Mouse (Mus musculus) midbrain, embryonic 13.5 days (tissue): ENCODE results near the gene Sppl2b. TPM values are rescaled to one million over a fixed set of nuclear protein-coding genes. Genes with fewer than 3 reads are reported as not detected.

Experiments used
- ATAC-seq: fragments of 200-750 bp; cut with Nextera tagmentation; 2 replicates; pipeline ENCODE4 v1.8.0; 2017; ENCODE audit warnings: mild to moderate bottlenecking, moderate TSS enrichment, moderate library complexity
- H3K27ac ChIP-seq: fragments of 300-500 bp; sonication (generic); 2 replicates; pipeline ENCODE4 v1.5.1; 2015; ENCODE audit warnings: inconsistent platforms, mild to moderate bottlenecking, moderate library complexity
- H3K27me3 ChIP-seq: fragments of 300-500 bp; sonication (generic); 2 replicates; pipeline ENCODE4 v1.6.1; 2015; ENCODE audit warnings: mild to moderate bottlenecking, inconsistent platforms
- H3K36me3 ChIP-seq: fragments of 300-500 bp; sonication (generic); 2 replicates; pipeline ENCODE4 v1.6.1; 2015; ENCODE audit warnings: mild to moderate bottlenecking, inconsistent platforms
- H3K4me1 ChIP-seq: fragments of 300-500 bp; sonication (generic); replicated peaks from 2 replicates; pipeline ENCODE4 v1.6.1; 2015; ENCODE audit warnings: inconsistent platforms
- H3K4me2 ChIP-seq: fragments of 300-500 bp; sonication (generic); replicated peaks from 2 replicates; pipeline ENCODE4 v1.6.1; 2015; ENCODE audit warnings: moderate library complexity, mild to moderate bottlenecking, inconsistent platforms
- H3K4me3 ChIP-seq: fragments of 300-500 bp; sonication (generic); replicated peaks from 2 replicates; pipeline ENCODE4 v1.5.1; 2015; ENCODE audit warnings: mild to moderate bottlenecking, inconsistent platforms
- H3K9ac ChIP-seq: fragments of 300-500 bp; sonication (generic); replicated peaks from 2 replicates; pipeline ENCODE4 v1.6.1; 2015; ENCODE audit warnings: mild to moderate bottlenecking, inconsistent platforms
- H3K9me3 ChIP-seq: fragments of 300-500 bp; sonication (generic); 2 replicates; pipeline ENCODE4 v1.6.1; 2016; ENCODE audit warnings: mild to moderate bottlenecking, inconsistent platforms
- WGBS: fragments of 180-500 bp; shearing (Covaris S2); methylation state at CpG from one replicate; pipeline ENCODE4 v1.1.7; 2015; 5-methylcytosine and 5-hydroxymethylcytosine counted together
- polyA plus RNA-seq: library from polyadenylated mRNA; unstranded; fragments of >200 nt; fragmentation: Nextera tagmentation; extraction: Ambion mirVana; gene quantifications from 2 replicates; pipeline ENCODE4 v1.2.1, GENCODE M21; 2015

The Sppl2b gene
- polyA plus RNA-seq, 1 experiment from 2014 or later, result 61.1 TPM

DNA sequence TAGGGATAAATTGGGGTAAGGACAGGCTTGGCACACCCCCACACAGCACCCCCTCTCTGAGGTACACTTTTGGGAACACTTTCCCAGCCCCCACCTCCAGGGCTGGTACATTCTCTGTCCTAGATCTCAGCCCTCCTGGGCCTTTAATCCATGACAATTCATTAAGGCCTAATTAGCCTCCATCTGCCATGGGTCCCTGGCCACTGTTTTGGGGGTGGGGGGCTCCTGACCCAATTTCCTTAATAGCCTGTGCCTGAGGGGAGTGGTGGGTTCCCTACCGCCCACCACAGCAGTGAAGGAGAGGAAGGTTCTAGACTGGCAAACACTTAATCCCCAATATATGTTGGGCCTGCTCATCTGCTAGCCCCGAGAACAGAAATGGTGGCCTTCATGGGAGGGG, 13.4 kb upstream of the Sppl2b start:
- H3K36me3 ChIP-seq, result no peaks in the 10 kb centered on the region
- no peak overlapping the region for H3K9ac ChIP-seq
- H3K27ac ChIP-seq, result no peak overlapping the region
- H3K4me3 ChIP-seq, result no peak overlapping the region
- H3K9me3 ChIP-seq, result no peaks in the 10 kb centered on the region
- H3K27me3 ChIP-seq, result peaks cover 57% of the 10 kb centered on the region
- WGBS, result 88% methylated on average over 2 of the region's 2 CpGs
- no peak overlapping the region for H3K4me2 ChIP-seq
- H3K4me1 ChIP-seq, result peaks cover 21% of the 10 kb centered on the region
- no peak for ATAC-seq

DNA sequence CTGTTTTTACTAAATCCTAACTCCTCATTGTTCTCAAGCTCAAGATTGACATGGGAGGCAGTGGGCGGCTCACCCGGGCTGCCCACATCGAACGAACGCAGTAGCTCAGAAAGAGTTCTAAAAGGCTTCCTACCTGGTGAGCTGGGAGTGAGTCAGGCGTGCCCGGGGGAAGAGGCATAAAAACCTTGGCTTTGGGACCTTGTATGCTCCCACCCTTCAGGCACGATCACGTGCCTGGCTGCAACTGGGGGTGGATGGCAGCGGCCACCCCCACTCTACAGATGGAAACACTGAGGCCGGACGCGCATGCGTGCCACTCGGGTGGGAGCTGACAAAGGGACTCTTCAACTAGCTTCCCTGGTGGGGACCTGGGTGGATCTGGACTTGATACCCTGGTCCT, 12.7 kb upstream of the Sppl2b start:
- peaks cover 53% of the 10 kb centered on the region for H3K27me3 ChIP-seq
- ATAC-seq, result no peak

DNA sequence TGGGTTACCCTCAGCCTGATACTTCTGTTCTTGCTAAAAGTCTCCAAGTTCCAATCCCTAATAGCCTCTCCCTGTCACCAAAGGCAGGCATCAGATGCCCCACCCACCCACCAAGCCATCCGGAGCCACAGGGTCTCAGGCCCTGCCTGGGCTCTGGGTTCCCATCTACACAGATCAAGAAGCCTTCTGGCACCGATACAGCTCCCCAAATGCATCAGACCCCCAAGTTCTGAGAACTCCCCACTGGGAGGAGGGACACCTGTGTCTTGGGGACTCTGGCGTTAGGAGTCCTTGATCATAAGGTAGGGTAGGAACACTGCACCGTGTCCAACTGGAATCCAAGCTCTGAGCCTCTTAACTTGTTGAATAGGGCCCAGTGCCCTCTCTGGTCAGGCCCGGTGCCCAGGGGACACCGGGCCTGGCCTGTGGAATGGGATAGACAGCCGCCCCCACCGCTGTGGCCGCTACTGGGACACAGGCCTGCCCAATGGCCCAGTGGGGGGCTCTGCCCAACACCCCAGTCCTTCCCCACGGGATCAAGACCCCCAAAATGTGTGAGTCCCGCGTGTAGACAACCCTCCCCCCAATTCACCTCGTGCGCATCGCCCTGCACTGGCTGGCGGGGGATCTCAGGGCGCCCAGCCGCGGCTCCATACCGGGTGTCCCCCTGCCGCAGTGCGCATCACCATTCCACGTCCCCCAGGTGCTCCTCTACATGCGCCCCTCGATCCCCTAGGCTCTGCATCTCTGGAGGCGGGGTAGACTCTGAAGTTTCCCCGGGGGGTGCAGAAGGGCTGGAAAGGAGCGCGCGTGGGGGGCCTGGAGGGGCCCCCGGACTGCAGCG, 11.8 kb upstream of the Sppl2b start:
- Histone ChIP-seq H3K9ac (peak overlapping the region; percentile 74), H3K27ac (no peak overlapping the region), H3K36me3 (no peaks in the 10 kb centered on the region), H3K4me1 (peaks cover 19% of the 10 kb centered on the region), H3K9me3 (no peaks in the 10 kb centered on the region), H3K27me3 (peaks cover 53% of the 10 kb centered on the region), H3K4me2 (peak overlapping the region; percentile 78), H3K4me3 (peak overlapping the region; percentile 48)
- 8% methylated on average over 32 of the region's 32 CpGs for WGBS
- ATAC-seq, result 0 out of 2 replicates have a peak, but pooled peaks have one; percentile 28

More for the DNA sequence above, 12.7 kb upstream of the Sppl2b start:
- Histone ChIP-seq H3K4me3 (no peak overlapping the region), H3K9me3 (no peaks in the 10 kb centered on the region), H3K27ac (no peak overlapping the region), H3K36me3 (no peaks in the 10 kb centered on the region), H3K4me2 (no peak overlapping the region), H3K9ac (no peak overlapping the region), H3K4me1 (peaks cover 21% of the 10 kb centered on the region)
- WGBS, result 83% methylated on average over 15 of the region's 15 CpGs

GRCm38 (mm10) chr10:80843931-80844547, 11.0 kb upstream of the Sppl2b start, which contains the start of gene Lingo3:
Gene Lingo3, minus strand, starts transcription at chr10:80844039.
- WGBS, result 4% methylated on average over 47 of the region's 51 CpGs

GRCm38 (mm10) chr10:80845055-80845693, 9.9 kb upstream of the Sppl2b start:
- Histone ChIP-seq H3K4me1 (peaks cover 13% of the 10 kb centered on the region), H3K4me3 (no peak overlapping the region), H3K27me3 (peaks cover 53% of the 10 kb centered on the region), H3K36me3 (peaks cover 3% of the 10 kb centered on the region; the same call in 1 of the 2 replicates), H3K9me3 (no peaks in the 10 kb centered on the region), H3K4me2 (no peak overlapping the region), H3K9ac (peak overlapping the region; percentile 74; the same call in 1 of the 2 replicates), H3K27ac (no peak overlapping the region)
- no peak for ATAC-seq
- 66% methylated on average over 8 of the region's 8 CpGs for WGBS

More at GRCm38 (mm10) chr10:80843931-80844547, 11.0 kb upstream of the Sppl2b start, which contains the start of gene Lingo3:
- H3K4me1 ChIP-seq, result peaks cover 19% of the 10 kb centered on the region
- H3K27ac ChIP-seq, result no peak within 1 kb of the TSS
- H3K36me3 ChIP-seq, result no peaks in the 10 kb centered on the region
- H3K4me2 ChIP-seq, result peak within 1 kb of the TSS; percentile 78
- peaks cover 53% of the 10 kb centered on the region for H3K27me3 ChIP-seq
- H3K4me3 ChIP-seq, result peak within 1 kb of the TSS; percentile 48
- peak within 1 kb of the TSS; percentile 74 for H3K9ac ChIP-seq
- ATAC-seq, result peak; percentile 37; the same call in 1 of the 2 replicates
- H3K9me3 ChIP-seq, result no peaks in the 10 kb centered on the region

- Histone ChIP-seq H3K9ac (no peak overlapping the region), H3K4me3 (no peak overlapping the region), H3K27ac (no peak overlapping the region), H3K27me3 (peaks cover 53% of the 10 kb centered on the region), H3K4me1 (peaks cover 13% of the 10 kb centered on the region), H3K36me3 (peaks cover 8% of the 10 kb centered on the region; the same call in 1 of the 2 replicates), H3K4me2 (no peak overlapping the region), H3K9me3 (no peaks in the 10 kb centered on the region)
- ATAC-seq, result no peak
- 82% methylated on average over 12 of the region's 12 CpGs for WGBS
Measured at GRCm38 (mm10) chr10:80845732-80846131, 9.3 kb upstream of the Sppl2b start.

DNA sequence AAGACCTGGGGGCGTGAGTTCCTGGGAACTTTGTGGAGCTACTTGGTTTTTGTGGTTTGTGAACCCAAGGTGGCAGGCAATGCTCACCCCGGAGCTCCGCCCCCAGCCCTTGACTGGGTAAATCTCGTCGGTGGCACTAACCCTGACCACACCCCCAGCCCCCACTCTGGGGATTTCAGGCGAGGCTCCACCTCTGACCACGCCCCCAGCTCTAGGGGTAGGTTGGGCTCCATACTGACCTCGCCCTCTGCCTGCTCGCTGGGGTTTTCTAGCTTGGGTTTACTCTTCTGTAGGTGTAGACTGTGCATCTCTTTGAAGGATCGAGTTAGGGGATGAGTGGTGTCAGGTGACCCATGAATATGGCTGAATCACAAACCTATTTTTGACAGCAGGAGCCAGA, 6.5 kb upstream of the Sppl2b start:
- Histone ChIP-seq H3K36me3 (peaks cover 34% of the 10 kb centered on the region), H3K4me1 (peaks cover 12% of the 10 kb centered on the region), H3K27me3 (peaks cover 28% of the 10 kb centered on the region), H3K4me2 (no peak overlapping the region), H3K4me3 (no peak overlapping the region), H3K9me3 (no peaks in the 10 kb centered on the region), H3K9ac (no peak overlapping the region), H3K27ac (no peak overlapping the region)
- 11% methylated on average over 10 of the region's 10 CpGs for WGBS
- no peak for ATAC-seq

DNA sequence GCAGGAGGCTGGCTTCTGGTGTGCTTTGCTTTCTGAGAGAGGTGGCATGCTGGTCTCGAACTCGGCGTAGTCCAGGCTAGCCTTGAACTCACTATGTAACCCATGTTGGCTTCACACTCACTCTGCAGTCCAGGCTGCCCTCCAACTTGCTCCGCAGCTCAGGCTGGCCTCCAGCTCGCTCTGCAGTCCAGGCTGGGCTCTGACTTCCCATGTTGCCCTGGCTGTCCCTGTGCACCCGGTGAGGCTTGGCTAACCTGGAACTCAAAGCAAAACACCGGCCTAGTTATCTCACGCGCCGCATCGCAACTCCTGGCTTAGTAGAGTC, 636 bp downstream of the Sppl2b start:
- Histone ChIP-seq H3K36me3 (peaks cover 27% of the 10 kb centered on the region), H3K9me3 (no peaks in the 10 kb centered on the region), H3K4me2 (peak overlapping the region; percentile 100), H3K27ac (no peak overlapping the region), H3K27me3 (no peaks in the 10 kb centered on the region), H3K9ac (peak overlapping the region; percentile 95), H3K4me1 (peaks cover 42% of the 10 kb centered on the region), H3K4me3 (peak overlapping the region; percentile 93)
- 18% methylated on average over 11 of the region's 11 CpGs for WGBS
- ATAC-seq, result peak; percentile 5; the same call in 1 of the 2 replicates

DNA sequence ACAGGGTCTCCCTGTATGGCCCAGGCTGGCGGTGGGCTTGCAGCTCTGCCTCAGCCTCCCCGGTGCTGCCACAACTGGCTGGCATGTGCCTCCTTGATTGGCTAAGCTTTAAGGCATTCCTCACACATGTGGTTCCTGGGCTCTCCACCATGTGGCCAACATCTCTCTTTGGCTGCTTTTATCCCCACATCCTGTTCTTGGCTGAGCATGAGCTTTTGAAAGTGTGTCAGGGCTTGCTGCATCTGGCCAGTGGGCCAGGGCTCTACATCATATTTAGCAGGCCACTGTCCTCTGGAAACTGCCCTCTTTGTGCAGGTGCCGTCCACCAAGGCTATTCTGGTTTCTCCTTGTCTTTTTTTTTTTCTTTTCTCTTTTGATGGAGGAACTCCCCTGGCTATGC, 1.2 kb downstream of the Sppl2b start:
- Histone ChIP-seq H3K9ac (peak overlapping the region; percentile 95), H3K4me3 (peak overlapping the region; percentile 93), H3K9me3 (no peaks in the 10 kb centered on the region), H3K4me1 (peaks cover 42% of the 10 kb centered on the region), H3K27ac (no peak overlapping the region), H3K36me3 (peaks cover 24% of the 10 kb centered on the region), H3K4me2 (peak overlapping the region; percentile 100), H3K27me3 (no peaks in the 10 kb centered on the region)
- no peak for ATAC-seq
- 78% methylated on average over 3 of the region's 3 CpGs for WGBS

- H3K9me3 ChIP-seq, result no peaks in the 10 kb centered on the region
- H3K36me3 ChIP-seq, result peaks cover 24% of the 10 kb centered on the region
- no peak for ATAC-seq
- H3K4me2 ChIP-seq, result peak overlapping the region; percentile 100; the same call in 1 of the 2 replicates
- H3K27me3 ChIP-seq, result no peaks in the 10 kb centered on the region
- peaks cover 42% of the 10 kb centered on the region for H3K4me1 ChIP-seq
- WGBS, result 88% methylated on average over 5 of the region's 5 CpGs
- H3K27ac ChIP-seq, result no peak overlapping the region
- H3K9ac ChIP-seq, result peak overlapping the region; percentile 59; the same call in 1 of the 2 replicates
- no peak overlapping the region for H3K4me3 ChIP-seq
Measured at GRCm38 (mm10) chr10:80856908-80857307, 1.8 kb downstream of the Sppl2b start.

DNA sequence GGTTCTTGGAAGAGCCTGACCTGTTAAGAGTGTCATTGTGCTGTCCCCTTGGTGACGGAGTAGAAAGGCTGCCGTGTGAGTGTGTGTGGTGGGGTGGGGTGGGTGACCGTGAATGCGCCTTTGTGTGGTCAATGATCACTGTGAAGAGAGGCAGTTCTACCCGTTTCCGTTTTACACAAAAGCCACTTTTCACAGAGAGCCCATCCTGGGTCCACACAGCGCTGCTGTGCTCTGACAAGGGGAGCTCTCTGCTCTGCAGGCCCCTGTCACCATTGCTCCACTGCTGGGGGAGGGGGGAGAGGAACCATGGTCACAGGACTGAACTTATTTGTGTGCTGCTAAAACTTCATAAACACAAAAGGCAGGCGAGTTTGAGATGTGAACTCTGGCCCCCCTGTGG, 2.3 kb downstream of the Sppl2b start:
- Histone ChIP-seq H3K27ac (no peak overlapping the region), H3K4me1 (peaks cover 42% of the 10 kb centered on the region), H3K9ac (peak overlapping the region; percentile 59; the same call in 1 of the 2 replicates), H3K4me3 (no peak overlapping the region), H3K9me3 (no peaks in the 10 kb centered on the region), H3K27me3 (no peaks in the 10 kb centered on the region), H3K4me2 (peak overlapping the region; percentile 100; the same call in 1 of the 2 replicates), H3K36me3 (peaks cover 24% of the 10 kb centered on the region)
- ATAC-seq, result no peak
- WGBS, result 48% methylated on average over 8 of the region's 8 CpGs
